Mouse (Mus musculus): Measurements from ENCODE around the gene Il17re. TPM values are rescaled to one million over a fixed set of nuclear protein-coding genes. Genes with fewer than 3 reads are reported as not detected.

Gene Il17re
- polyA plus RNA-seq (2012; fragmentation: generic; extraction: Trizol): not detected
- long read RNA-seq, experiment 1: 0 reads
- long read RNA-seq, experiment 2: 0 reads

DNA sequence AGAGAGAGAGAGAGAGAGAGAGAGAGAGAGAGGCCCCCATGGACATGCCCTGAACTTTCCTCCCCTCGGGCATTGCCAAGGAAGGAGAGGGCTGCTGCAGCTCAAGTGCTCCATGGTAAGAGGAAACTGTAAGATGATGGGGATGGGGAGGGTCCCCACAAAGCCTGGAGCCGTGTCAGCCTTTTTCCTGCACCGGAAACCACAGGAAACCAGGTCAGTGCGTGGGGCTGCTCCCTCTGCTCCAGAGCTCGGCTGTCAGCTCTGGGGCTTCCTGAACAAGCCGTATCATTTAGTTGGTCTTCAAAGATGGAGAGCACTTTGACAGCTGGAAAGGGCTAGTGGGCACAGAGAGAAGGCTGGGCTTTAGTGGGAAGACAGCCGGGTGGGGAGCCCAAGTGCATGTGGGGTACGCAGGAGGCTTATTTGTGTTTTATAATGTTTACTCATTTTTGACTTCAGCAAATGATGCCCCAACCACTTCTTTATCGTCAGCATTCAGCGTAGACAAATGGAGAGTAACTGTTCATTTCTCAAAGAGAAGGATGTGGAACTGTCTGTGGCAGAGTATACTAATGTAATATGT lies at the start of gene Il17re:
Gene Il17re (plus strand): TSS at position 533 of the 583 bp plus-strand sequence.
- Histone ChIP-seq H3K79me2 (ENCODE audit: control insufficient read depth, insufficient read depth) (no peaks in the 10 kb centered on the region), H3K79me3 (ENCODE audit: low read depth) (no peaks in the 10 kb centered on the region), H3K36me3 (ENCODE audit: control insufficient read depth, insufficient read depth) (no peaks in the 10 kb centered on the region), H3K4me3 (ENCODE audit: insufficient read depth, poor library complexity, severe bottlenecking) (no peak within 1 kb of the TSS), H3ac (ENCODE audit: control insufficient read depth, insufficient read length, low read depth) (no peak within 1 kb of the TSS), H3K27me3 (ENCODE audit: control insufficient read depth, insufficient read depth, insufficient read length) (peaks cover 41% of the 10 kb centered on the region)
- TF ChIP-seq MYOG (IDR thresholded peaks at IDR 0.05; ENCODE audit: control insufficient read depth, extremely low read depth, insufficient read length) (no peak), CEBPB (IDR thresholded peaks at IDR 0.05; ENCODE audit: low read depth) (no peak), CTCF (IDR thresholded peaks at IDR 0.05; ENCODE audit: control insufficient read depth, insufficient read depth, insufficient read length) (no peak), FOSL1 (IDR thresholded peaks at IDR 0.05; ENCODE audit: insufficient read depth, low read length, poor library complexity, severe bottlenecking) (no peak), MAX (IDR thresholded peaks at IDR 0.05) (no peak), USF1 (IDR thresholded peaks at IDR 0.05; ENCODE audit: low read depth) (no peak), MYOD1 (IDR thresholded peaks at IDR 0.05; ENCODE audit: control insufficient read depth, insufficient read length, low read depth) (no peak)

DNA sequence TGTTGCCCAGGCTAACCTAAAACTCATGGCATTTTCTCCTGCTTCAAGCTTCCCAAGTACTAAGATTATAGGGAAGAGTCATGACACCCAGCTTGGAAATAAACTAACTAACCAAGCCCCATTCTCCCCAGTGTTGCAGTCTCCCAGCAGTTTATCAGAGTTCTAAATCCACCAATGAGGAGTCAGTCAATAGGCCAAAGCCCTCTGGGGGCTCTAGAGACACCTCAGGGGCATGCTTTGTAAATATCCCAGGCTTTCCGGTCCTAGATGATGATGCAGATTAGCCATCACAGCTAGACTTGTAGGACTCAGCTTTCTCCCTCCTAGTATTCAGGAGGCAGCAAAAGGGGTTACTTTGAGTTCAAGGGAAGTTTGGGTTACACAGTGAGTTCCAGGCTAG lies 48.3 kb upstream of the Il17re start:
- no peaks in the 10 kb centered on the region for H3K79me2 ChIP-seq (ENCODE audit: control insufficient read depth, insufficient read depth)
- H3K4me3 ChIP-seq (ENCODE audit: insufficient read depth, poor library complexity, severe bottlenecking): no peak overlapping the region
- H3K36me3 ChIP-seq (ENCODE audit: control insufficient read depth, insufficient read depth): peaks cover 27% of the 10 kb centered on the region
- no peak overlapping the region for H3ac ChIP-seq (ENCODE audit: control insufficient read depth, insufficient read length, low read depth)
- H3K27me3 ChIP-seq (ENCODE audit: control insufficient read depth, insufficient read depth, insufficient read length): no peaks in the 10 kb centered on the region
- H3K79me3 ChIP-seq (ENCODE audit: low read depth): no peaks in the 10 kb centered on the region
- TF ChIP-seq MYOD1 (IDR thresholded peaks at IDR 0.05; ENCODE audit: control insufficient read depth, insufficient read length, low read depth) (no peak), USF1 (IDR thresholded peaks at IDR 0.05; ENCODE audit: low read depth) (no peak), MAX (IDR thresholded peaks at IDR 0.05) (no peak), CEBPB (IDR thresholded peaks at IDR 0.05; ENCODE audit: low read depth) (no peak), FOSL1 (IDR thresholded peaks at IDR 0.05; ENCODE audit: insufficient read depth, low read length, poor library complexity, severe bottlenecking) (no peak), CTCF (IDR thresholded peaks at IDR 0.05; ENCODE audit: control insufficient read depth, insufficient read depth, insufficient read length) (no peak), MYOG (IDR thresholded peaks at IDR 0.05; ENCODE audit: control insufficient read depth, extremely low read depth, insufficient read length) (no peak)

DNA sequence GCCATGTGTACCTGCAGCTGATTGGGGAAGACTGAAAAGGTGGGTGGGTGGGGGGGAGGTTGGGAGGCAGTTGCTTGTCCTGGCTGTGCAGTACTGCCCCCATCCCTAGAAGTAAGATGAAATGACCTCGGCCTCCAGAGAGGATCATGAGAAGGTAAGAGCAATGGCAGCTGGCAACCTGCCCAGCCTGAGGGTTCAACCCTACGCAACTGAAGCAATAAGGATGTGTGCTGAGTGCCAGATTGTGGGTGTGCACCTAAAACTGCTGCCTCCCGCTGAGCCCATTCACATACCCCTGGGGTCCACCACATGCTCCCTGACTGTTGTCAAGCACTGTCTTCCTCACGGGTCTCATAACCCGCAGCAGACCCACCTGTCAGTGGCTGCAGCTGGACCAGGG lies 41.9 kb upstream of the Il17re start:
- Histone ChIP-seq H3K4me3 (ENCODE audit: insufficient read depth, poor library complexity, severe bottlenecking) (no peak overlapping the region), H3K79me2 (ENCODE audit: control insufficient read depth, insufficient read depth) (no peaks in the 10 kb centered on the region), H3ac (ENCODE audit: control insufficient read depth, insufficient read length, low read depth) (no peak overlapping the region), H3K79me3 (ENCODE audit: low read depth) (no peaks in the 10 kb centered on the region), H3K36me3 (ENCODE audit: control insufficient read depth, insufficient read depth) (no peaks in the 10 kb centered on the region), H3K27me3 (ENCODE audit: control insufficient read depth, insufficient read depth, insufficient read length) (no peaks in the 10 kb centered on the region)
- TF ChIP-seq MYOD1 (IDR thresholded peaks at IDR 0.05; ENCODE audit: control insufficient read depth, insufficient read length, low read depth) (no peak), USF1 (IDR thresholded peaks at IDR 0.05; ENCODE audit: low read depth) (no peak), CEBPB (IDR thresholded peaks at IDR 0.05; ENCODE audit: low read depth) (no peak), CTCF (IDR thresholded peaks at IDR 0.05; ENCODE audit: control insufficient read depth, insufficient read depth, insufficient read length) (no peak), MYOG (IDR thresholded peaks at IDR 0.05; ENCODE audit: control insufficient read depth, extremely low read depth, insufficient read length) (no peak), MAX (IDR thresholded peaks at IDR 0.05) (no peak)

DNA sequence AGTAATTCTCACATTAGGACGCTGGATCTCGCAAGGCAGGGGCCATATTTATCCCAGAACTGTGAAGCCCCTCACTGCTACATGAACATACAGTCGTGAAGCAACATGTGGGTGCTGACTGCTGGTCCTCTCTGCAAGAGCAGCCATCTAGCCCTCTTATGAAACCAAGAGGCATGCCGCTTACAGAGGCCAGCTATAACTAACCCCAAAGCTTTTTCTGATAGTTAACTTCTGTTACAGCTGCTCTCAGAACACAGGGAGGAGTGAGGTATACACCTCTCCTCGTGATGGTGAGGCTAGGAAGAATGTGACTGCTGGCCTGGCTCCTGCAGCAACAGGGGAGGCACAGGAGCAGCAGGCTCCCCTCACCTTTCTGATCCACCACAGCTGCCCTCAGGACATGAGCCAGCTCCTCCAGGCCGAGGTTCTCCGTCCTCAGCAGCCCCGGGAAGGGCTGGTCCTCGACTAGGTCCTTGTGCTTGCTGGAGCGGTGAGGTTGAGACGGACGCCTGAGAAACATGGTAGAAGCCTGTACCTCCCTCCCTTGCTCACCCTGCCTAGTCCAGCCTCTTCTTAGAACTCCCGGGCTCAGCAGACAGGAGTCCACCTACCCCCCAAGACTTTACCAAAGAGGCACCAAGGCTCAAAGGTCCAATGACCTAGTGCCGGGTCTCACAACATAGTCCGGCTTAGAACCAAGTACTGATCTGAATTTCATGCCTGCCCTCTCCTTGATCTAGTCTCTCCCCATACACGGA lies 39.7 kb upstream of the Il17re start:
- TF ChIP-seq MYOG (IDR thresholded peaks at IDR 0.05; ENCODE audit: control insufficient read depth, extremely low read depth, insufficient read length): no peak
- H3K27me3 ChIP-seq (ENCODE audit: control insufficient read depth, insufficient read depth, insufficient read length): no peaks in the 10 kb centered on the region
- H3K79me3 ChIP-seq (ENCODE audit: low read depth): no peaks in the 10 kb centered on the region
- H3K36me3 ChIP-seq (ENCODE audit: control insufficient read depth, insufficient read depth): no peaks in the 10 kb centered on the region
- no peaks in the 10 kb centered on the region for H3K79me2 ChIP-seq (ENCODE audit: control insufficient read depth, insufficient read depth)
- H3ac ChIP-seq (ENCODE audit: control insufficient read depth, insufficient read length, low read depth): peak overlapping the region; percentile 86
- peak overlapping the region; percentile 42 for H3K4me3 ChIP-seq (ENCODE audit: insufficient read depth, poor library complexity, severe bottlenecking)

DNA sequence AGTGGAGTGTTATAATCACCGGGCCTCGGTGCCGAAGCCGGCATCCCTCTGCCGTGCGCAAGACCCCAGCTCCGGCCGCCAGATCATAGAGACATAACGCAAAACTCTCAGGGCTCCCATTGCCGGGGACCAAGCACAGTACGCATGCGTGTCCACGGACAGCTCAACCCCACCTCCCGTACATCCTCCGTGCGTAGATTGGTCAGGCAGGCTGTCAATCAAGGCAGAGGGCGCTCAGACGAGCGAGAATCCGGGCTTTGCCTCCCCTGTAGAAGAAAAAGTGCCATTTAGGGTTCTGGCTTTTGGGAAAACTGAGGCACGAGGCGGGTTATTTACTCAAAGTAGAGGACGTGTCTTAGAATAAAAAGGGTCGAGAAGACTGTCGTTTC lies 39.1 kb upstream of the Il17re start, which contains the start of gene Rpusd3:
Gene Rpusd3 (minus strand): TSS at position 142 of the 389 bp plus-strand sequence.
- H3ac ChIP-seq (ENCODE audit: control insufficient read depth, insufficient read length, low read depth): peak within 1 kb of the TSS; percentile 86
- H3K4me3 ChIP-seq (ENCODE audit: insufficient read depth, poor library complexity, severe bottlenecking): peak within 1 kb of the TSS; percentile 42
- TF ChIP-seq MAX (IDR thresholded peaks at IDR 0.05) (no peak), FOSL1 (IDR thresholded peaks at IDR 0.05; ENCODE audit: insufficient read depth, low read length, poor library complexity, severe bottlenecking) (no peak), MYOD1 (IDR thresholded peaks at IDR 0.05; ENCODE audit: control insufficient read depth, insufficient read length, low read depth) (no peak), USF1 (IDR thresholded peaks at IDR 0.05; ENCODE audit: low read depth) (no peak), CEBPB (IDR thresholded peaks at IDR 0.05; ENCODE audit: low read depth) (no peak), CTCF (IDR thresholded peaks at IDR 0.05; ENCODE audit: control insufficient read depth, insufficient read depth, insufficient read length) (no peak), MYOG (IDR thresholded peaks at IDR 0.05; ENCODE audit: control insufficient read depth, extremely low read depth, insufficient read length) (no peak)
- H3K79me3 ChIP-seq (ENCODE audit: low read depth): no peaks in the 10 kb centered on the region
- no peaks in the 10 kb centered on the region for H3K79me2 ChIP-seq (ENCODE audit: control insufficient read depth, insufficient read depth)
- no peaks in the 10 kb centered on the region for H3K36me3 ChIP-seq (ENCODE audit: control insufficient read depth, insufficient read depth)
- no peaks in the 10 kb centered on the region for H3K27me3 ChIP-seq (ENCODE audit: control insufficient read depth, insufficient read depth, insufficient read length)
